Mouse (Mus musculus): ENCODE results near the gene Spats2l.

Gene Spats2l

GRCm38 (mm10) chr1:57889803-57890202 lies 115.8 kb downstream of the Spats2l start:
- no peak for DNase-seq (ENCODE audit: low spot score in 2 of 2)

GRCm38 (mm10) chr1:57890259-57890902 lies 116.4 kb downstream of the Spats2l start:
- no peak for DNase-seq (ENCODE audit: low spot score in 2 of 2)

- no peak for DNase-seq (ENCODE audit: low spot score in 2 of 2)
Observed at GRCm38 (mm10) chr1:57890903-57891267, 116.9 kb downstream of the Spats2l start.

GRCm38 (mm10) chr1:57901494-57901893 lies 127.5 kb downstream of the Spats2l start:
- no peak for DNase-seq (ENCODE audit: low spot score in 2 of 2)

GRCm38 (mm10) chr1:57903793-57904192 lies 129.8 kb downstream of the Spats2l start:
- no peak for DNase-seq (ENCODE audit: low spot score in 2 of 2)

- no peak for DNase-seq (ENCODE audit: low spot score in 2 of 2)
Observed at GRCm38 (mm10) chr1:57905912-57906311, 131.9 kb downstream of the Spats2l start.

GRCm38 (mm10) chr1:57906312-57906711 lies 132.3 kb downstream of the Spats2l start:
- no peak for DNase-seq (ENCODE audit: low spot score in 2 of 2)

GRCm38 (mm10) chr1:57911561-57911960 lies 137.6 kb downstream of the Spats2l start:
- no peak for DNase-seq (ENCODE audit: low spot score in 2 of 2)

GRCm38 (mm10) chr1:57917342-57917741 lies 143.4 kb downstream of the Spats2l start:
- no peak for DNase-seq (ENCODE audit: low spot score in 2 of 2)

- DNase-seq (ENCODE audit: low spot score in 2 of 2): no peak
Observed at GRCm38 (mm10) chr1:57918567-57918966, 144.6 kb downstream of the Spats2l start.

GRCm38 (mm10) chr1:57934287-57934686 lies 160.3 kb downstream of the Spats2l start:
- DNase-seq (ENCODE audit: low spot score in 2 of 2): no peak

GRCm38 (mm10) chr1:57940691-57941090 lies 166.7 kb downstream of the Spats2l start:
- no peak for DNase-seq (ENCODE audit: low spot score in 2 of 2)

GRCm38 (mm10) chr1:57941095-57941494 lies 167.1 kb downstream of the Spats2l start:
- DNase-seq (ENCODE audit: low spot score in 2 of 2): no peak

- no peak for DNase-seq (ENCODE audit: low spot score in 2 of 2)
Observed at GRCm38 (mm10) chr1:57941734-57942133, 167.8 kb downstream of the Spats2l start.

- DNase-seq (ENCODE audit: low spot score in 2 of 2): no peak
Observed at GRCm38 (mm10) chr1:57942215-57942614, 168.3 kb downstream of the Spats2l start.

GRCm38 (mm10) chr1:57947552-57948347 lies 173.8 kb downstream of the Spats2l start:
- no peak for DNase-seq (ENCODE audit: low spot score in 2 of 2)

GRCm38 (mm10) chr1:57949195-57949594 lies 175.2 kb downstream of the Spats2l start:
- DNase-seq (ENCODE audit: low spot score in 2 of 2): peak in 1 of 2 experiments; percentile 15

GRCm38 (mm10) chr1:57949716-57950115 lies 175.8 kb downstream of the Spats2l start:
- no peak for DNase-seq (ENCODE audit: low spot score in 2 of 2)

GRCm38 (mm10) chr1:57952509-57952908 lies 178.5 kb downstream of the Spats2l start:
- DNase-seq (ENCODE audit: low spot score in 2 of 2): no peak

GRCm38 (mm10) chr1:57953586-57954375 lies 179.8 kb downstream of the Spats2l start:
- DNase-seq (ENCODE audit: low spot score in 2 of 2): no peak

GRCm38 (mm10) chr1:57954376-57954765 lies 180.4 kb downstream of the Spats2l start:
- no peak for DNase-seq (ENCODE audit: low spot score in 2 of 2)

- no peak for DNase-seq (ENCODE audit: low spot score in 2 of 2)
Observed at GRCm38 (mm10) chr1:57955774-57956173, 181.8 kb downstream of the Spats2l start.

Data from right cerebral cortex, adult 2 months (tissue).